20 mouse cellular contexts compared by ENCODE assay signal in genomic region chr17:35276304-35276864, GRCm38 (mm10). TPM values are rescaled to one million over a fixed set of nuclear protein-coding genes. Genes with fewer than 3 reads are reported as not detected.
A peak's percentile ranks its signal among the peaks of the same experiment; 100 is the strongest.
DNase-seq lines count a peak whose midpoint lies in the region; ATAC-seq and TF ChIP-seq lines count a peak whose summit lies in the region.
"Had no signal": no experiment of that assay in that cellular context is flagged by ENCODE, and none has a peak within 500 bp of the region (broad histone marks: within the 10 kb centered on the region; RNA-seq: fewer than 3 reads in every experiment).

No protein-coding gene starts in this region.

- peak; percentile 17 for DNase-seq in embryo, embryonic 10 days (ENCODE audit: low spot score)
- DNase-seq in embryo, embryonic 9.5 days (ENCODE audit: extremely low spot score): no peak
- DNase-seq in liver, postnatal 0 days: no peak
- DNase-seq in frontal cortex, postnatal 14 days (ENCODE audit: low spot score in 2 of 2): no peak
- no peak for DNase-seq in spleen, adult 12 weeks (ENCODE audit: low spot score)
- DNase-seq: adrenal gland, adult 8-10 months; cerebellum, adult 11-12 months; cerebellum, postnatal 36 days; gastrocnemius, postnatal 25 days; heart, postnatal 14 days; liver; lung, embryonic 14.5 days had no signal

- peaks cover 5% of the 10 kb centered on the region; the same call in 1 of the 2 replicates for H3K9me3 ChIP-seq in liver, postnatal 0 days (ENCODE audit: low read length)
- H3K9me3 ChIP-seq in liver, embryonic 12.5 days (replicated peaks): no peaks in the 10 kb centered on the region; the same call in 1 of the 2 replicates
- no peaks in the 10 kb centered on the region for H3K9me3 ChIP-seq in hindbrain, embryonic 16.5 days (ENCODE audit: control insufficient read depth, low read length)
- no peaks in the 10 kb centered on the region for H3K9me3 ChIP-seq in neural tube, embryonic 15.5 days (replicated peaks)
- H3K9me3 ChIP-seq: embryonic facial prominence, embryonic 13.5 days had no signal

- TF ChIP-seq EP300 in liver, postnatal 0 days (IDR thresholded peaks at IDR 0.05; ENCODE audit: low read depth): no peak

- no peak overlapping the region for H3K27ac ChIP-seq in liver, postnatal 0 days (ENCODE audit: low read depth)
- no peak overlapping the region for H3K27ac ChIP-seq in liver, embryonic 12.5 days
- H3K27ac ChIP-seq in hindbrain, embryonic 16.5 days (ENCODE audit: low read depth, low read length): no peak overlapping the region
- no peak overlapping the region for H3K27ac ChIP-seq in neural tube, embryonic 15.5 days (replicated peaks)
- H3K27ac ChIP-seq: embryonic facial prominence, embryonic 13.5 days; macrophage had no signal

- no peaks in the 10 kb centered on the region for H3K4me1 ChIP-seq in liver, postnatal 0 days (ENCODE audit: insufficient read depth)
- H3K4me1 ChIP-seq in liver, embryonic 12.5 days: 0 out of 2 replicates have a peak, but pooled peaks cover 3% of the 10 kb centered on the region
- no peaks in the 10 kb centered on the region for H3K4me1 ChIP-seq in hindbrain, embryonic 16.5 days (ENCODE audit: control insufficient read depth, insufficient read depth, low read depth, low read length)
- no peaks in the 10 kb centered on the region for H3K4me1 ChIP-seq in neural tube, embryonic 15.5 days
- H3K4me1 ChIP-seq: embryonic facial prominence, embryonic 13.5 days had no signal

- 22% methylated on average over 13 of the region's 13 CpGs for WGBS in liver, postnatal 0 days (ENCODE audit: insufficient replicate concordance)
- 19% methylated on average over 13 of the region's 13 CpGs for WGBS in liver, embryonic 12.5 days (ENCODE audit: insufficient replicate concordance)
- WGBS in hindbrain, embryonic 16.5 days: 25% methylated on average over 13 of the region's 13 CpGs
- 26% methylated on average over 13 of the region's 13 CpGs for WGBS in neural tube, embryonic 15.5 days

- no peak overlapping the region for H3K4me3 ChIP-seq in liver, postnatal 0 days (ENCODE audit: low read depth, low read length)
- H3K4me3 ChIP-seq in liver, embryonic 12.5 days: no peak overlapping the region
- no peak overlapping the region for H3K4me3 ChIP-seq in hindbrain, embryonic 16.5 days (ENCODE audit: low read length)
- H3K4me3 ChIP-seq in neural tube, embryonic 15.5 days (replicated peaks): peak overlapping the region; percentile 14; the same call in 1 of the 2 replicates
- H3K4me3 ChIP-seq: embryonic facial prominence, embryonic 13.5 days had no signal

- no peak overlapping the region for H3K4me2 ChIP-seq in liver, postnatal 0 days (ENCODE audit: low read depth, low read length)
- no peak overlapping the region for H3K4me2 ChIP-seq in liver, embryonic 12.5 days
- H3K4me2 ChIP-seq in hindbrain, embryonic 16.5 days (ENCODE audit: low read length): peak overlapping the region; percentile 43
- H3K4me2 ChIP-seq in neural tube, embryonic 15.5 days: peak overlapping the region; percentile 38
- H3K4me2 ChIP-seq: embryonic facial prominence, embryonic 13.5 days; lung, embryonic 14.5 days had no signal

- H3K36me3 ChIP-seq in liver, postnatal 0 days (replicated peaks; ENCODE audit: insufficient read depth, low read length): no peaks in the 10 kb centered on the region
- H3K36me3 ChIP-seq in liver, embryonic 12.5 days: no peaks in the 10 kb centered on the region
- H3K36me3 ChIP-seq in hindbrain, embryonic 16.5 days (ENCODE audit: control insufficient read depth, insufficient read depth, low read length): no peaks in the 10 kb centered on the region
- H3K36me3 ChIP-seq in neural tube, embryonic 15.5 days: no peaks in the 10 kb centered on the region
- H3K36me3 ChIP-seq: embryonic facial prominence, embryonic 13.5 days had no signal

- H3K9ac ChIP-seq in liver, postnatal 0 days (replicated peaks): no peak overlapping the region
- H3K9ac ChIP-seq in liver, embryonic 12.5 days: no peak overlapping the region
- peak overlapping the region; percentile 48; the same call in 1 of the 2 replicates for H3K9ac ChIP-seq in hindbrain, embryonic 16.5 days (ENCODE audit: low read depth, low read length)
- H3K9ac ChIP-seq in neural tube, embryonic 15.5 days (replicated peaks): no peak overlapping the region
- H3K9ac ChIP-seq: embryonic facial prominence, embryonic 13.5 days; lung, embryonic 14.5 days had no signal

- ATAC-seq in liver, postnatal 0 days: peak; percentile 40; the same call in 1 of the 2 replicates
- no peak for ATAC-seq in liver, embryonic 12.5 days
- ATAC-seq in hindbrain, embryonic 16.5 days: 0 out of 2 replicates have a peak, but pooled peaks have one; percentile 38
- ATAC-seq in neural tube, embryonic 15.5 days (ENCODE audit: low FRiP score): no peak
- ATAC-seq: CD4-positive, CD25-positive, alpha-beta regulatory T cell, adult 4 months; intestine, postnatal 0 days had no signal

- TF ChIP-seq CTCF in liver, postnatal 0 days (IDR thresholded peaks at IDR 0.05; ENCODE audit: low read depth): no peak

- peaks cover 14% of the 10 kb centered on the region; the same call in 1 of the 2 replicates for H3K27me3 ChIP-seq in liver, postnatal 0 days (ENCODE audit: insufficient read depth, low read length)
- peaks cover 35% of the 10 kb centered on the region for H3K27me3 ChIP-seq in liver, embryonic 12.5 days (replicated peaks)
- peaks cover 2% of the 10 kb centered on the region for H3K27me3 ChIP-seq in hindbrain, embryonic 16.5 days (replicated peaks; ENCODE audit: control insufficient read depth, insufficient read depth, low read length)
- 0 out of 2 replicates have a peak, but pooled peaks cover 5% of the 10 kb centered on the region for H3K27me3 ChIP-seq in neural tube, embryonic 15.5 days (replicated peaks)

RNA-seq across cellular contexts. Expression of gene H2-D1, which starts 13.9 kb away (rescaled TPM):
- 256 and 291 TPM in 2 replicates for polyA plus RNA-seq in liver, postnatal 0 days (2015; fragmentation: Nextera tagmentation; extraction: Ambion mirVana)
- 66.8 and 72.5 TPM in 2 replicates for polyA plus RNA-seq in liver, embryonic 12.5 days (2016; fragmentation: Nextera tagmentation; extraction: Ambion mirVana)
- 125 and 134 TPM in 2 replicates for polyA plus RNA-seq in hindbrain, embryonic 16.5 days (2015; fragmentation: Nextera tagmentation; extraction: Ambion mirVana)
- polyA plus RNA-seq in neural tube, embryonic 15.5 days (2015; fragmentation: Nextera tagmentation; extraction: Ambion mirVana): 143 and 196 TPM in 2 replicates

RNA-seq across cellular contexts. Expression of gene Ddx39b, which starts 34.8 kb away (rescaled TPM):
- 79.6 and 87.2 TPM in 2 replicates for polyA plus RNA-seq in liver, postnatal 0 days (2015; fragmentation: Nextera tagmentation; extraction: Ambion mirVana)
- polyA plus RNA-seq in liver, embryonic 12.5 days (2016; fragmentation: Nextera tagmentation; extraction: Ambion mirVana): 258 and 267 TPM in 2 replicates
- polyA plus RNA-seq in hindbrain, embryonic 16.5 days (2015; fragmentation: Nextera tagmentation; extraction: Ambion mirVana): 331 and 355 TPM in 2 replicates
- polyA plus RNA-seq in neural tube, embryonic 15.5 days (2015; fragmentation: Nextera tagmentation; extraction: Ambion mirVana): 334 and 376 TPM in 2 replicates

RNA-seq across cellular contexts. Expression of gene Nfkbil1, which starts 40.8 kb away (rescaled TPM):
- 4.1 and 4.4 TPM in 2 replicates for polyA plus RNA-seq in liver, postnatal 0 days (2015; fragmentation: Nextera tagmentation; extraction: Ambion mirVana)
- polyA plus RNA-seq in liver, embryonic 12.5 days (2016; fragmentation: Nextera tagmentation; extraction: Ambion mirVana): 5.7 and 6.4 TPM in 2 replicates
- 9.8 and 10.1 TPM in 2 replicates for polyA plus RNA-seq in hindbrain, embryonic 16.5 days (2015; fragmentation: Nextera tagmentation; extraction: Ambion mirVana)
- 11.2 and 12.1 TPM in 2 replicates for polyA plus RNA-seq in neural tube, embryonic 15.5 days (2015; fragmentation: Nextera tagmentation; extraction: Ambion mirVana)

RNA-seq across cellular contexts. Expression of gene Atp6v1g2, which starts 42.9 kb away (rescaled TPM):
- 0.98 and 1.3 TPM in 2 replicates for polyA plus RNA-seq in liver, postnatal 0 days (2015; fragmentation: Nextera tagmentation; extraction: Ambion mirVana)
- polyA plus RNA-seq in liver, embryonic 12.5 days (2016; fragmentation: Nextera tagmentation; extraction: Ambion mirVana): 1.3 and 1.8 TPM in 2 replicates
- 140 and 151 TPM in 2 replicates for polyA plus RNA-seq in hindbrain, embryonic 16.5 days (2015; fragmentation: Nextera tagmentation; extraction: Ambion mirVana)
- 116 and 126 TPM in 2 replicates for polyA plus RNA-seq in neural tube, embryonic 15.5 days (2015; fragmentation: Nextera tagmentation; extraction: Ambion mirVana)

RNA-seq across cellular contexts. Expression of gene H2-Q1, which starts 43.8 kb away (rescaled TPM):
- 0.07 and 0.17 TPM in 2 replicates for polyA plus RNA-seq in liver, postnatal 0 days (2015; fragmentation: Nextera tagmentation; extraction: Ambion mirVana)
- polyA plus RNA-seq in liver, embryonic 12.5 days (2016; fragmentation: Nextera tagmentation; extraction: Ambion mirVana): 0.93 and 1.0 TPM in 2 replicates
- 0.64 and 0.67 TPM in 2 replicates for polyA plus RNA-seq in hindbrain, embryonic 16.5 days (2015; fragmentation: Nextera tagmentation; extraction: Ambion mirVana)
- 0.09 and 0.14 TPM in 2 replicates for polyA plus RNA-seq in neural tube, embryonic 15.5 days (2015; fragmentation: Nextera tagmentation; extraction: Ambion mirVana)
- polyA plus RNA-seq: embryonic facial prominence, embryonic 13.5 days; kidney, embryonic 16.5 days; macrophage had no signal

Comparison
In these comparisons a context has a peak if more than half of its experiments do, and no peak if none do; other contexts are left out.
1. ATAC-seq: peak in liver, postnatal 0 days (single experiment) and hindbrain, embryonic 16.5 days (single experiment); none in liver, embryonic 12.5 days (single experiment) and neural tube, embryonic 15.5 days (single experiment).
2. H3K4me2 ChIP-seq: peak in hindbrain, embryonic 16.5 days (single experiment) and neural tube, embryonic 15.5 days (single experiment); none in liver, postnatal 0 days (single experiment) and liver, embryonic 12.5 days (single experiment).